Mouse (Mus musculus): ENCODE data around the gene Map2. TPM values are rescaled to one million over a fixed set of nuclear protein-coding genes. Genes with fewer than 3 reads are reported as not detected.

The Map2 gene
- polyA plus RNA-seq, 1 experiment from 2014 or later: 417 TPM

- H3K36me3 ChIP-seq (replicated peaks; ENCODE audit: control insufficient read depth, insufficient read depth): no peaks in the 10 kb centered on the region
- peak overlapping the region; percentile 51 for H3K4me3 ChIP-seq (replicated peaks; ENCODE audit: low read length)
- H3K27me3 ChIP-seq (ENCODE audit: control insufficient read depth, insufficient read depth, low read length): no peaks in the 10 kb centered on the region
- H3K27ac ChIP-seq: peak overlapping the region; percentile 99
- peak overlapping the region; percentile 74 for H3K4me2 ChIP-seq (replicated peaks)
- peak; percentile 76 for DNase-seq (ENCODE audit: low spot score)
- peaks cover 44% of the 10 kb centered on the region for H3K4me1 ChIP-seq (replicated peaks; ENCODE audit: control insufficient read depth, insufficient read depth, low read length)
- H3K9me3 ChIP-seq (ENCODE audit: control insufficient read depth, low read length): no peaks in the 10 kb centered on the region
- H3K9ac ChIP-seq: peak overlapping the region; percentile 86
- WGBS: 14% methylated on average over 15 of the region's 15 CpGs
- ATAC-seq (ENCODE audit: low FRiP score): peak; percentile 85
Observed at GRCm38 (mm10) chr1:66321631-66322142, 146.6 kb downstream of the Map2 start.

DNA sequence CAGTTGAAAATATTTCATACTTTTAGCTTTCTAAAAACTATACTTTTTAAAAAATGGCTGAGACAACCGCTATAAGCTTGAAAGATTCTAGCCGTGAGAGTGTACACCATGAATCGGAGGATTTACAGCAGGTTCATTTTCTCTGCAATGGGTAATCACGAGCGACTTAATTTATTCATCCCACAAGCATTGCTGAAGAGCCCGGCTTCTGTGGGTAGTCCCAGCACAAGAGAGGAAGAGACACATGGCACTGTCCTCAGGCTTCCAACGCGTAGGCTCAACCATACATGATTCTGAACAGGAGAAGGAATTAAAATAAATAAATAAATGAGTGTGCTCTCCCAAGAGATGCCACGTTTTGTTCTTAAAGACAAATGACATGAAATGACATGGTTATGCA lies 148.4 kb downstream of the Map2 start:
- 31% methylated on average over 9 of the region's 9 CpGs for WGBS
- Histone ChIP-seq H3K4me1 (replicated peaks; ENCODE audit: control insufficient read depth, insufficient read depth, low read length) (peaks cover 54% of the 10 kb centered on the region), H3K9ac (peak overlapping the region; percentile 86), H3K36me3 (replicated peaks; ENCODE audit: control insufficient read depth, insufficient read depth) (no peaks in the 10 kb centered on the region), H3K27ac (peak overlapping the region; percentile 99), H3K9me3 (ENCODE audit: control insufficient read depth, low read length) (no peaks in the 10 kb centered on the region), H3K4me2 (replicated peaks) (peak overlapping the region; percentile 74), H3K4me3 (replicated peaks; ENCODE audit: low read length) (peak overlapping the region; percentile 51), H3K27me3 (ENCODE audit: control insufficient read depth, insufficient read depth, low read length) (no peaks in the 10 kb centered on the region)
- ATAC-seq (ENCODE audit: low FRiP score) (peak; percentile 70; the same call in 1 of the 2 replicates), DNase-seq (ENCODE audit: low spot score) (peak; percentile 66)

- ATAC-seq (ENCODE audit: low FRiP score): no peak
- peak overlapping the region; percentile 51 for H3K4me3 ChIP-seq (replicated peaks; ENCODE audit: low read length)
Observed at GRCm38 (mm10) chr1:66324951-66325350, 149.9 kb downstream of the Map2 start.

GRCm38 (mm10) chr1:66328996-66329395 lies 153.9 kb downstream of the Map2 start:
- Histone ChIP-seq H3K9me3 (ENCODE audit: control insufficient read depth, low read length) (no peaks in the 10 kb centered on the region), H3K4me3 (replicated peaks; ENCODE audit: low read length) (no peak overlapping the region), H3K9ac (no peak overlapping the region), H3K27me3 (ENCODE audit: control insufficient read depth, insufficient read depth, low read length) (no peaks in the 10 kb centered on the region), H3K27ac (0 out of 2 replicates have a peak overlapping the region, but pooled peaks have one; percentile 1), H3K4me2 (replicated peaks) (0 out of 2 replicates have a peak overlapping the region, but pooled peaks have one; percentile 1), H3K36me3 (replicated peaks; ENCODE audit: control insufficient read depth, insufficient read depth) (peaks cover 10% of the 10 kb centered on the region; the same call in 1 of the 2 replicates), H3K4me1 (replicated peaks; ENCODE audit: control insufficient read depth, insufficient read depth, low read length) (peaks cover 41% of the 10 kb centered on the region)
- WGBS: 36% methylated on average over 6 of the region's 6 CpGs
- ATAC-seq (ENCODE audit: low FRiP score): peak; percentile 41; the same call in 1 of the 2 replicates
- no peak for DNase-seq (ENCODE audit: low spot score)

More at GRCm38 (mm10) chr1:66324951-66325350, 149.9 kb downstream of the Map2 start:
- Histone ChIP-seq H3K27me3 (ENCODE audit: control insufficient read depth, insufficient read depth, low read length) (no peaks in the 10 kb centered on the region), H3K4me1 (replicated peaks; ENCODE audit: control insufficient read depth, insufficient read depth, low read length) (peaks cover 58% of the 10 kb centered on the region), H3K4me2 (replicated peaks) (peak overlapping the region; percentile 74), H3K36me3 (replicated peaks; ENCODE audit: control insufficient read depth, insufficient read depth) (0 out of 2 replicates have a peak, but pooled peaks cover 4% of the 10 kb centered on the region), H3K9ac (peak overlapping the region; percentile 86), H3K27ac (0 out of 2 replicates have a peak overlapping the region, but pooled peaks have one; percentile 22), H3K9me3 (ENCODE audit: control insufficient read depth, low read length) (no peaks in the 10 kb centered on the region)
- DNase-seq (ENCODE audit: low spot score): no peak

- Histone ChIP-seq H3K9me3 (ENCODE audit: control insufficient read depth, low read length) (no peaks in the 10 kb centered on the region), H3K4me3 (replicated peaks; ENCODE audit: low read length) (no peak overlapping the region), H3K4me2 (replicated peaks) (no peak overlapping the region), H3K27me3 (ENCODE audit: control insufficient read depth, insufficient read depth, low read length) (no peaks in the 10 kb centered on the region), H3K4me1 (replicated peaks; ENCODE audit: control insufficient read depth, insufficient read depth, low read length) (peaks cover 36% of the 10 kb centered on the region), H3K9ac (no peak overlapping the region), H3K27ac (no peak overlapping the region), H3K36me3 (replicated peaks; ENCODE audit: control insufficient read depth, insufficient read depth) (peaks cover 10% of the 10 kb centered on the region)
- DNase-seq (ENCODE audit: low spot score) (no peak), ATAC-seq (ENCODE audit: low FRiP score) (no peak)
Observed at GRCm38 (mm10) chr1:66329534-66329933, 154.5 kb downstream of the Map2 start.

DNA sequence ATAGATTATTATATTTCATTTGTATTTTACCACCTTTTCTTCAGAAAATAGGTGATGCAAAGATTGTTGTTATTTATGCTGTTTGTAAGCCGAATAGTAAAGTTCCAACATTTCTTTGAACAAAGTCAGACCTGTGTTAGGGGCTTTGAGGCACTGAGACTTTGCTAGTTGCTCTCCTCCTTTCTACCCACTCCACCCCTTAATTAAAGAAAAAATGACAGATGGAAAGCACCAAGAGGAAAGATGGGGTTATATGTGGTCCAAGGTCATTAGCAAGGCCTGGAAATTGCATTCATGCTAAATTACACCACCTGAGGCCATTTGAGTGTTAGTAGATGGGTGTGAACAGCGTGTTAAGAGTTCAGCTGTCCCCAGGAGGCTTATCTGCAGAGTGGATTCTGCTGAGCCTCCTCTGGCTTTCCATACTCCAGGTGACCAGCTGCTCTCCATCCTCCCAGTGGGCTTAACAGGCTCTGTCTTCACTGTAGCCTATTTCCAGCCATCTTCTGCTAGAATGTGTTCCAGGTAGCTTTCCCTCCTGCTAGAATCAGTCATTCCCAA lies 160.7 kb downstream of the Map2 start:
- H3K36me3 ChIP-seq (replicated peaks; ENCODE audit: control insufficient read depth, insufficient read depth): peaks cover 33% of the 10 kb centered on the region
- ATAC-seq (ENCODE audit: low FRiP score) (peak; percentile 61; the same call in 1 of the 2 replicates), DNase-seq (ENCODE audit: low spot score) (no peak)
- H3K9ac ChIP-seq: no peak overlapping the region
- H3K4me1 ChIP-seq (replicated peaks; ENCODE audit: control insufficient read depth, insufficient read depth, low read length): peaks cover 7% of the 10 kb centered on the region
- 65% methylated on average over 2 of the region's 2 CpGs for WGBS
- no peak overlapping the region for H3K4me3 ChIP-seq (replicated peaks; ENCODE audit: low read length)
- H3K9me3 ChIP-seq (ENCODE audit: control insufficient read depth, low read length): no peaks in the 10 kb centered on the region
- H3K4me2 ChIP-seq (replicated peaks): no peak overlapping the region
- H3K27ac ChIP-seq: 0 out of 2 replicates have a peak overlapping the region, but pooled peaks have one; percentile 29
- no peaks in the 10 kb centered on the region for H3K27me3 ChIP-seq (ENCODE audit: control insufficient read depth, insufficient read depth, low read length)

DNA sequence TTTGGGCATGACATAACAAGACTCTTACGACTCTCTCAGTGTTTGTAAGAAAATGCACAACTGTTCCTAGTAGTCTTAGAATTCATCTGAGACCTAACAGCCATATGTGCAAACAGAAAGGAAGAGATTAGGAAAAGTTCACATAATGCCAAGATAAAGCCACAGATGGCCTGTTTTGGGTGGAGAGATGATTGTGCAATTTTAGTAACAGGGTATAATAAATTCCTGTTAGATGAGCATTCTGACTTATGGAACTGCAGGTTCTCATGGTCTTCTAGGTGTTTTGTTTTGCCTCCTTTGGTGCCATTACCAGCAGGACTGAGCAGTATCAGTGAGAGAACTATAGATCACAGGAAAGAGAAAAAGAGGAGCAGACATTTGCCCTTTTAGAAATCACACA lies 164.1 kb downstream of the Map2 start:
- Histone ChIP-seq H3K27me3 (ENCODE audit: control insufficient read depth, insufficient read depth, low read length) (no peaks in the 10 kb centered on the region), H3K4me2 (replicated peaks) (no peak overlapping the region), H3K27ac (no peak overlapping the region), H3K4me1 (replicated peaks; ENCODE audit: control insufficient read depth, insufficient read depth, low read length) (peaks cover 10% of the 10 kb centered on the region), H3K9me3 (ENCODE audit: control insufficient read depth, low read length) (no peaks in the 10 kb centered on the region), H3K36me3 (replicated peaks; ENCODE audit: control insufficient read depth, insufficient read depth) (peaks cover 32% of the 10 kb centered on the region), H3K4me3 (replicated peaks; ENCODE audit: low read length) (no peak overlapping the region), H3K9ac (no peak overlapping the region)
- WGBS: 72% methylated on average over 1 of the region's 1 CpGs
- no peak for ATAC-seq (ENCODE audit: low FRiP score)
- no peak for DNase-seq (ENCODE audit: low spot score)

DNA sequence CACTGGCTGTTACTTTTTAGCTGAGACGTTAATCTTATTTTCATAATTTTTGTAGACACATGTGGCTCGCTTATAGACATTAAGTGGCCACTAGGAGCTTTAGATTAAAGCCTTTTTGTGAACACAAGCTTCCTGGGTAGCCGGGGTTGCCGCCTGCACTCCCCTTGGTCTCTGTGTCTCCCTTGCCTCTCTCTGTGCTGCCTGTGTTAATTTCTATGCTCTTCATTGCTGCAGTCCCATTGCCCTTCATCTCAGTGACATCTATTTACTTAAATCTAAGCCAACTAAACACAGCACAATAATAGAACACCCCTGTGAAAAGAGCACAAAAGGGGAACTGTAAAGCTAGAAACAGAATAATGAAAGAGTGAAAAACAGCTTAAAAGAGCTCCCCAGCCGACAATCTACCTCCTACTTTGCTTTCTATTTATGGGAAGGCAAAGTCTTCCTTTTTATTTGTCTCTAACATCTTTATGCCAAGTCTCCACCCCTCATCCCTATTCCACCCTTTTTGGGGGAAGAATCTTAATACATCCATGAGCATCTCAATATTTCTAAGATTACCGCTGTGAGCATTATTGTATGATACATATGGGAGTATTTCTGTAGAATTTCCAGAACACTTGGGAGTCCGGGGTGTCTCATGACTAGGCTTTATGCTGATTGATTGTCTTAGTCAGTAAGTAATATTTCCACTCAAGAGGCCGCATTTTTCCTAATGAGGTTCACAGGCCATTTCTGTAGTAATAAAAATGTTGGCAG lies 173.5 kb downstream of the Map2 start:
- Histone ChIP-seq H3K4me2 (replicated peaks) (no peak overlapping the region), H3K36me3 (replicated peaks; ENCODE audit: control insufficient read depth, insufficient read depth) (0 out of 2 replicates have a peak, but pooled peaks cover 5% of the 10 kb centered on the region), H3K27me3 (ENCODE audit: control insufficient read depth, insufficient read depth, low read length) (no peaks in the 10 kb centered on the region), H3K4me3 (replicated peaks; ENCODE audit: low read length) (no peak overlapping the region), H3K9ac (no peak overlapping the region), H3K4me1 (replicated peaks; ENCODE audit: control insufficient read depth, insufficient read depth, low read length) (peaks cover 27% of the 10 kb centered on the region), H3K9me3 (ENCODE audit: control insufficient read depth, low read length) (no peaks in the 10 kb centered on the region), H3K27ac (no peak overlapping the region)
- 42% methylated on average over 8 of the region's 8 CpGs for WGBS
- ATAC-seq (ENCODE audit: low FRiP score) (0 out of 2 replicates have a peak, but pooled peaks have one; percentile 19), DNase-seq (ENCODE audit: low spot score) (no peak)

DNA sequence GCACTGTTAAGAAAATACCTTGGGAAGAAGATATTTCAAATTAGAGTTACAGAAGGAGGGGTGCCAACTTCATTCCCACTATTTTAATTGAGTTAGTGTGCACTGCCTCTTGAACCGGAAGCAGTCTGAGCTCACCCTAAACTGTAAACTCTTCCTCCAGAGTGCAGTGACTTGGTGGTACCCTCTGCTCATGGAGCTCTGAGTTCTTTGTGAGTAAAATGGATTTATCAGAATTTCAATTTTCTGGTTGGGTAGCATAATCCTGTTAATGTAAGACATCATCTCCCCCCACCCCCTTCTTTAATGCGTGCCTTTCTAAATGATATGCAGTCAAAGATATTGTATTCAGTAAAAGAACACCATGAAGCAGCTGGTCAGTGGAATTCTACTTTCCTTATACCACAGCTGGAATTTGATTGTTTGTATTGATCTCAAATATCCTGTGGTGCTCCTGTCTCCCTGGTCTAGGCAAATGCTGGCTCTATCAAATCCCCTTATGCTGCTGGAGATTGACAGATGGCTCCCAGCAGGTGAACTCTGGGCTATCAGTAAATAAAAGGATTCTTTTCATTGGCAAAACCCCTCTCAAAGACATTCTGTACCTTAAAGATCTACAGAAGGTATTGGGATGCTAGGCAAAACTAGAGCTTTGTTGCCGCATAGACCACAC lies 174.2 kb downstream of the Map2 start:
- Histone ChIP-seq H3K4me2 (replicated peaks) (no peak overlapping the region), H3K27me3 (ENCODE audit: control insufficient read depth, insufficient read depth, low read length) (no peaks in the 10 kb centered on the region), H3K36me3 (replicated peaks; ENCODE audit: control insufficient read depth, insufficient read depth) (no peaks in the 10 kb centered on the region), H3K27ac (no peak overlapping the region), H3K4me1 (replicated peaks; ENCODE audit: control insufficient read depth, insufficient read depth, low read length) (peaks cover 27% of the 10 kb centered on the region), H3K4me3 (replicated peaks; ENCODE audit: low read length) (no peak overlapping the region), H3K9ac (no peak overlapping the region), H3K9me3 (ENCODE audit: control insufficient read depth, low read length) (no peaks in the 10 kb centered on the region)
- ATAC-seq (ENCODE audit: low FRiP score): no peak
- WGBS: 33% methylated on average over 3 of the region's 3 CpGs
- no peak for DNase-seq (ENCODE audit: low spot score)
